Mouse (Mus musculus): ENCODE measurements around the gene Dnm3.

DNA sequence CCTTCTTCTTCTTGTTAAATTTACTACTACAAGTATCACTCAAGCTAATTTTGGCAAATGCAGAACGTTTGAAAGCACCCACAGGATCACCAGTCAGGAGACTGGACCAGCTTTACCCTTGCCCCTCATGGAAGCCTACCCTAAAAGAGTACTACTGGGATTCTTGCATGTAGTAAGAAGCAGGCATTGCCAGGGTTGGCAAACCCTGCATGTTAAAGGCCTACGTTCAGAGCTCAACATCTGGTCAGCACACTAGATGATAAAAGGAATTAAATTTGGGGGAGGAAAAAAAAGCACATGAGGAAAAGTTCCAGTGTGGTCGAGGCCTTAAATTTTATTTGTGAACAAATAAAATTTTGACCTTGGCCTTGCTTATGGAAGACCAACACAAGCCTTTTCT is 239.2 kb downstream of the Dnm3 start:
- TF ChIP-seq CTCF (IDR thresholded peaks at IDR 0.05; ENCODE audit: insufficient read depth, low read depth, low read length) (no peak), POLR2A (IDR thresholded peaks at IDR 0.05; ENCODE audit: insufficient read depth, low read depth, low read length) (no peak)

All from olfactory bulb, adult 2 months (tissue).